Mouse (Mus musculus) kidney, postnatal 14 days (tissue): ENCODE data around the gene Chac1.

Experiments used
- DNase-seq: peaks from one replicate; pipeline ENCODE4 v3.0.0; 2022; ENCODE audit warnings: mixed read lengths

The Chac1 gene

GRCm38 (mm10) chr2:119350555-119351486 is at the start of gene Chac1:
Chac1 (plus strand) TSS chr2:119351229.
- DNase-seq, result peak; percentile 90

GRCm38 (mm10) chr2:119302876-119303275 is 48.2 kb upstream of the Chac1 start:
- DNase-seq, result no peak

GRCm38 (mm10) chr2:119304391-119304790 is 46.6 kb upstream of the Chac1 start:
- no peak for DNase-seq

GRCm38 (mm10) chr2:119304798-119305208 is 46.2 kb upstream of the Chac1 start:
- peak; percentile 89 for DNase-seq

GRCm38 (mm10) chr2:119311544-119311943 is 39.5 kb upstream of the Chac1 start:
- peak; percentile 82 for DNase-seq

- no peak for DNase-seq
Observed at GRCm38 (mm10) chr2:119312380-119312958, 38.6 kb upstream of the Chac1 start.

GRCm38 (mm10) chr2:119313780-119314479 is 37.1 kb upstream of the Chac1 start:
- DNase-seq, result no peak

GRCm38 (mm10) chr2:119314742-119315310 is 36.2 kb upstream of the Chac1 start:
- DNase-seq, result no peak

- peak; percentile 55 for DNase-seq
Observed at GRCm38 (mm10) chr2:119318043-119318710, 32.9 kb upstream of the Chac1 start.

GRCm38 (mm10) chr2:119320571-119320970 is 30.5 kb upstream of the Chac1 start:
- DNase-seq, result peak; percentile 59

- DNase-seq, result no peak
Observed at GRCm38 (mm10) chr2:119321771-119322586, 29.1 kb upstream of the Chac1 start.

GRCm38 (mm10) chr2:119322587-119323300 is 28.3 kb upstream of the Chac1 start:
- DNase-seq, result no peak

GRCm38 (mm10) chr2:119323866-119324575 is 27.0 kb upstream of the Chac1 start:
- no peak for DNase-seq

- peak; percentile 72 for DNase-seq
Observed at GRCm38 (mm10) chr2:119324576-119325318, 26.3 kb upstream of the Chac1 start.

GRCm38 (mm10) chr2:119325568-119326143 is 25.4 kb upstream of the Chac1 start, which contains the start of gene Dll4:
Dll4 (plus strand) TSS chr2:119325784.
- peak; percentile 89 for DNase-seq

- peak; percentile 42 for DNase-seq
Observed at GRCm38 (mm10) chr2:119326161-119327101, 24.6 kb upstream of the Chac1 start.

- peak; percentile 88 for DNase-seq
Observed at GRCm38 (mm10) chr2:119327102-119327480, 23.9 kb upstream of the Chac1 start.
